Mouse (Mus musculus) embryo, embryonic 10 days (tissue): ENCODE results near the gene Cdh11.
"Not testable (repeated sequence)": the region's sequence is repeated elsewhere in the genome, so short reads cannot be mapped to it uniquely, and the experiment has no call there.

ENCODE experiments used
- DNase-seq: peaks from one replicate; pipeline ENCODE4 v3.0.0-alpha.2; 2015; ENCODE audit warnings: low spot score

Gene Cdh11

GRCm38 (mm10) chr8:102707305-102707704 is 78.1 kb downstream of the Cdh11 start:
- DNase-seq: no peak

- no peak for DNase-seq
Measured at GRCm38 (mm10) chr8:102705376-102705905, 80.0 kb downstream of the Cdh11 start.

GRCm38 (mm10) chr8:102700245-102700644 is 85.2 kb downstream of the Cdh11 start:
- no peak for DNase-seq

GRCm38 (mm10) chr8:102698232-102698837 is 87.1 kb downstream of the Cdh11 start:
- DNase-seq: no peak

- DNase-seq: no peak
Measured at GRCm38 (mm10) chr8:102693465-102693864, 92.0 kb downstream of the Cdh11 start.

- DNase-seq: not testable (repeated sequence)
Measured at GRCm38 (mm10) chr8:102685491-102685890, 100.0 kb downstream of the Cdh11 start.

- DNase-seq: no peak
Measured at GRCm38 (mm10) chr8:102685023-102685422, 100.4 kb downstream of the Cdh11 start.

- DNase-seq: no peak
Measured at GRCm38 (mm10) chr8:102677148-102677547, 108.3 kb downstream of the Cdh11 start.

GRCm38 (mm10) chr8:102664561-102664960 is 120.9 kb downstream of the Cdh11 start:
- DNase-seq: not testable (repeated sequence)

GRCm38 (mm10) chr8:102656529-102656928 is 128.9 kb downstream of the Cdh11 start:
- no peak for DNase-seq

GRCm38 (mm10) chr8:102651964-102652363 is 133.5 kb downstream of the Cdh11 start:
- no peak for DNase-seq

GRCm38 (mm10) chr8:102627151-102627550 is 158.3 kb downstream of the Cdh11 start:
- no peak for DNase-seq

GRCm38 (mm10) chr8:102612146-102612545 is 173.3 kb downstream of the Cdh11 start:
- no peak for DNase-seq

- DNase-seq: no peak
Measured at GRCm38 (mm10) chr8:102601327-102601726, 184.1 kb downstream of the Cdh11 start.

- DNase-seq: peak; percentile 67
Measured at GRCm38 (mm10) chr8:102596523-102596922, 188.9 kb downstream of the Cdh11 start.

GRCm38 (mm10) chr8:102593899-102594298 is 191.5 kb downstream of the Cdh11 start:
- no peak for DNase-seq
